In genomic region chr19:6331178-6331577, GRCm38 (mm10) we compare ENCODE assay signal across 13 mouse cellular contexts. TPM values are rescaled to one million over a fixed set of nuclear protein-coding genes. Genes with fewer than 3 reads are reported as not detected.
DNase-seq lines count a peak whose midpoint lies in the region; ATAC-seq and TF ChIP-seq lines count a peak whose summit lies in the region.
"Had no signal": no experiment of that assay in that cellular context is flagged by ENCODE, and none has a peak within 500 bp of the region (broad histone marks: within the 10 kb centered on the region; RNA-seq: fewer than 3 reads in every experiment).

No protein-coding gene starts in this region.

- H3K4me3 ChIP-seq in erythroblast, embryonic 14.5 days (replicated peaks) = peak overlapping the region; percentile 10
- H3K4me3 ChIP-seq in liver, embryonic 11.5 days (ENCODE audit: low read depth, low read length) = no peak overlapping the region
- no peak overlapping the region for H3K4me3 ChIP-seq in liver, embryonic 14.5 days (ENCODE audit: insufficient read depth in 1 of 2, low read depth in 2 of 2, low read length in 2 of 2)
- no peak overlapping the region for H3K4me3 ChIP-seq in hindbrain, embryonic 13.5 days
- H3K4me3 ChIP-seq: left cerebral cortex, adult 2 months; neural tube, embryonic 15.5 days had no signal

- 34% methylated on average over 5 of the region's 5 CpGs for WGBS in liver, embryonic 11.5 days
- WGBS in liver, embryonic 14.5 days (ENCODE audit: insufficient replicate concordance) = 10% methylated on average over 5 of the region's 5 CpGs
- 66% methylated on average over 5 of the region's 5 CpGs for WGBS in hindbrain, embryonic 13.5 days

- no peaks in the 10 kb centered on the region for H3K36me3 ChIP-seq in erythroblast, embryonic 14.5 days (ENCODE audit: control insufficient read depth)
- no peaks in the 10 kb centered on the region for H3K36me3 ChIP-seq in liver, embryonic 11.5 days (ENCODE audit: control insufficient read depth, insufficient read depth, low read length)
- H3K36me3 ChIP-seq in liver, embryonic 14.5 days (replicated peaks; ENCODE audit: control insufficient read depth, insufficient read depth, low read depth) = no peaks in the 10 kb centered on the region
- no peaks in the 10 kb centered on the region for H3K36me3 ChIP-seq in hindbrain, embryonic 13.5 days
- H3K36me3 ChIP-seq: forebrain, embryonic 12.5 days; heart, embryonic 10.5 days; midbrain, embryonic 10.5 days; neural tube, embryonic 15.5 days had no signal

- no peak overlapping the region for H3K27ac ChIP-seq in liver, embryonic 11.5 days (ENCODE audit: low read depth, low read length)
- no peak overlapping the region for H3K27ac ChIP-seq in liver, embryonic 14.5 days
- H3K27ac ChIP-seq in hindbrain, embryonic 13.5 days = no peak overlapping the region
- H3K27ac ChIP-seq: forebrain, embryonic 12.5 days; left cerebral cortex, adult 2 months; neural tube, embryonic 15.5 days had no signal

- TF ChIP-seq CTCF in liver, embryonic 14.5 days (IDR thresholded peaks at IDR 0.05; ENCODE audit: low read depth) = no peak

- TF ChIP-seq EP300 in liver, embryonic 14.5 days (IDR thresholded peaks at IDR 0.05; ENCODE audit: low read depth) = no peak

- peak overlapping the region; percentile 60 for H3K4me2 ChIP-seq in liver, embryonic 11.5 days
- peak overlapping the region; percentile 52 for H3K4me2 ChIP-seq in liver, embryonic 14.5 days (ENCODE audit: low read depth)
- H3K4me2 ChIP-seq in hindbrain, embryonic 13.5 days = no peak overlapping the region

- ATAC-seq in erythroblast, adult 5-6 weeks (replicated peaks; ENCODE audit: low FRiP score, poor library complexity, severe bottlenecking) = no peak
- ATAC-seq in liver, embryonic 11.5 days (replicated peaks; ENCODE audit: low FRiP score) = no peak
- no peak for ATAC-seq in liver, embryonic 14.5 days (ENCODE audit: insufficient read depth)
- no peak for ATAC-seq in inflammation-experienced regulatory T-cells, adult 6 months
- no peak for ATAC-seq in hindbrain, embryonic 13.5 days (ENCODE audit: low FRiP score)

- no peak for DNase-seq in liver, embryonic 11.5 days (ENCODE audit: low spot score)
- DNase-seq in liver = no peak
- DNase-seq in NIH3T3 (ENCODE audit: low read depth) = peak; percentile 73
- no peak for DNase-seq in liver, embryonic 14.5 days (ENCODE audit: low read depth in 3 of 3, low spot score in 3 of 3)

- H3K27me3 ChIP-seq in erythroblast, embryonic 14.5 days (ENCODE audit: control insufficient read depth) = no peaks in the 10 kb centered on the region
- H3K27me3 ChIP-seq in liver, embryonic 11.5 days (replicated peaks; ENCODE audit: control insufficient read depth, insufficient read depth, low read length) = no peaks in the 10 kb centered on the region
- no peaks in the 10 kb centered on the region for H3K27me3 ChIP-seq in liver, embryonic 14.5 days (ENCODE audit: control insufficient read depth, insufficient read depth, low read length)
- no peaks in the 10 kb centered on the region for H3K27me3 ChIP-seq in hindbrain, embryonic 13.5 days
- H3K27me3 ChIP-seq: forebrain, embryonic 12.5 days; neural tube, embryonic 15.5 days had no signal

- H3K9ac ChIP-seq in liver, embryonic 11.5 days (ENCODE audit: low read depth, low read length) = no peak overlapping the region
- H3K9ac ChIP-seq in liver, embryonic 14.5 days (replicated peaks) = no peak overlapping the region; the same call in 1 of the 2 replicates
- H3K9ac ChIP-seq in hindbrain, embryonic 13.5 days = no peak overlapping the region
- H3K9ac ChIP-seq: forebrain, embryonic 12.5 days; neural tube, embryonic 15.5 days had no signal

- peaks cover 39% of the 10 kb centered on the region for H3K4me1 ChIP-seq in erythroblast, embryonic 14.5 days (ENCODE audit: control insufficient read depth)
- H3K4me1 ChIP-seq in liver, embryonic 11.5 days (replicated peaks; ENCODE audit: control insufficient read depth, insufficient read depth, low read length) = peaks cover 9% of the 10 kb centered on the region
- peaks cover 12 to 19% of the 10 kb centered on the region in 2 experiments for H3K4me1 ChIP-seq in liver, embryonic 14.5 days (replicated peaks; ENCODE audit: control insufficient read depth in 2 of 2, insufficient read depth in 2 of 2, low read length in 1 of 2)
- peaks cover 16% of the 10 kb centered on the region for H3K4me1 ChIP-seq in hindbrain, embryonic 13.5 days (replicated peaks)

- H3K9me3 ChIP-seq in erythroblast, embryonic 14.5 days (ENCODE audit: control insufficient read depth, low read length) = no peaks in the 10 kb centered on the region
- H3K9me3 ChIP-seq in liver, embryonic 11.5 days (ENCODE audit: control insufficient read depth, low read length) = no peaks in the 10 kb centered on the region
- H3K9me3 ChIP-seq in liver, embryonic 14.5 days (ENCODE audit: control insufficient read depth, low read length) = no peaks in the 10 kb centered on the region
- H3K9me3 ChIP-seq in hindbrain, embryonic 13.5 days = no peaks in the 10 kb centered on the region
- H3K9me3 ChIP-seq: forebrain, embryonic 12.5 days; heart, embryonic 10.5 days; midbrain, embryonic 10.5 days; neural tube, embryonic 15.5 days had no signal

RNA-seq across cellular contexts. Expression of gene Men1, which starts 3.6 kb away (rescaled TPM):
- polyA plus RNA-seq in erythroblast, embryonic 14.5 days (2012) = 6.4 and 8.3 TPM in 2 replicates
- 6.0 and 7.3 TPM in 2 replicates for total RNA-seq in erythroblast, adult 5-6 weeks (2015; ENCODE audit: low replicate concordance)
- 2.5 and 9.6 TPM in 2 replicates for total RNA-seq in erythroblast, adult 5-6 weeks (2017; ENCODE audit: low replicate concordance)
- 53.8 and 59.7 TPM in 2 replicates for polyA plus RNA-seq in liver, embryonic 11.5 days (2014; fragmentation: Nextera tagmentation; extraction: Ambion mirVana)
- 19.9 and 20.4 TPM in 2 replicates for polyA plus RNA-seq in liver, embryonic 14.5 days (2012; rRNA removed)
- 12.5 and 13.5 TPM in 2 replicates for polyA plus RNA-seq in liver, embryonic 14.5 days (2014; fragmentation: Nextera tagmentation; extraction: Ambion mirVana)
- 10 to 100 TPM; 15.8 to 18.7 (median 16.3) TPM for polyA plus RNA-seq in inflammation-experienced regulatory T-cells, adult 6 months (2017; shearing (Covaris generic))
- 71.7 and 73.8 TPM in 2 replicates for polyA plus RNA-seq in hindbrain, embryonic 13.5 days (2015; fragmentation: Nextera tagmentation; extraction: Ambion mirVana)

RNA-seq across cellular contexts. Expression of gene Map4k2, which starts 9.8 kb away (rescaled TPM):
- 1.2 and 2.1 TPM in 2 replicates for polyA plus RNA-seq in erythroblast, embryonic 14.5 days (2012)
- total RNA-seq in erythroblast, adult 5-6 weeks (2015; ENCODE audit: low replicate concordance) = 21.5 and 30.0 TPM in 2 replicates
- total RNA-seq in erythroblast, adult 5-6 weeks (2017; ENCODE audit: low replicate concordance) = 14.5 and 21.1 TPM in 2 replicates
- 12.9 and 14.2 TPM in 2 replicates for polyA plus RNA-seq in liver, embryonic 11.5 days (2014; fragmentation: Nextera tagmentation; extraction: Ambion mirVana)
- polyA plus RNA-seq in liver, embryonic 14.5 days (2012; rRNA removed) = 15.9 and 17.6 TPM in 2 replicates
- polyA plus RNA-seq in liver, embryonic 14.5 days (2014; fragmentation: Nextera tagmentation; extraction: Ambion mirVana) = 3.0 and 3.7 TPM in 2 replicates
- polyA plus RNA-seq in inflammation-experienced regulatory T-cells, adult 6 months (2017; shearing (Covaris generic)) = 100 to 1,000 TPM in 1 of 3 experiments, 10 to 100 TPM in 2; 68.4 to 105 (median 88.5) TPM
- polyA plus RNA-seq in hindbrain, embryonic 13.5 days (2015; fragmentation: Nextera tagmentation; extraction: Ambion mirVana) = 17.5 and 17.6 TPM in 2 replicates

RNA-seq across cellular contexts. Expression of gene Cdc42bpg, which starts 24.9 kb away (rescaled TPM):
- 0.62 and 0.69 TPM in 2 replicates for polyA plus RNA-seq in erythroblast, embryonic 14.5 days (2012)
- 0.21 TPM in 1 of 2 replicates, not detected in the other for total RNA-seq in erythroblast, adult 5-6 weeks (2015; ENCODE audit: low replicate concordance)
- 0.17 and 0.70 TPM in 2 replicates for total RNA-seq in erythroblast, adult 5-6 weeks (2017; ENCODE audit: low replicate concordance)
- polyA plus RNA-seq in liver, embryonic 11.5 days (2014; fragmentation: Nextera tagmentation; extraction: Ambion mirVana) = 0.26 and 1.2 TPM in 2 replicates
- polyA plus RNA-seq in liver, embryonic 14.5 days (2012; rRNA removed) = 2.0 and 2.1 TPM in 2 replicates
- 0.32 and 0.33 TPM in 2 replicates for polyA plus RNA-seq in liver, embryonic 14.5 days (2014; fragmentation: Nextera tagmentation; extraction: Ambion mirVana)
- polyA plus RNA-seq in inflammation-experienced regulatory T-cells, adult 6 months (2017; shearing (Covaris generic)) = under 1 TPM; 0.15 to 0.36 (median 0.26) TPM
- polyA plus RNA-seq in hindbrain, embryonic 13.5 days (2015; fragmentation: Nextera tagmentation; extraction: Ambion mirVana) = 0.42 and 0.48 TPM in 2 replicates

RNA-seq across cellular contexts. Expression of gene Sf1, which starts 32.3 kb away (rescaled TPM):
- polyA plus RNA-seq in erythroblast, embryonic 14.5 days (2012) = 134 and 140 TPM in 2 replicates
- total RNA-seq in erythroblast, adult 5-6 weeks (2015; ENCODE audit: low replicate concordance) = 71.3 and 72.7 TPM in 2 replicates
- total RNA-seq in erythroblast, adult 5-6 weeks (2017; ENCODE audit: low replicate concordance) = 42.1 and 81.4 TPM in 2 replicates
- polyA plus RNA-seq in liver, embryonic 11.5 days (2014; fragmentation: Nextera tagmentation; extraction: Ambion mirVana) = 194 and 203 TPM in 2 replicates
- polyA plus RNA-seq in liver, embryonic 14.5 days (2012; rRNA removed) = 57.4 and 60.9 TPM in 2 replicates
- polyA plus RNA-seq in liver, embryonic 14.5 days (2014; fragmentation: Nextera tagmentation; extraction: Ambion mirVana) = 57.9 and 65.0 TPM in 2 replicates
- 10 to 100 TPM; 53.3 to 63.5 (median 59.1) TPM for polyA plus RNA-seq in inflammation-experienced regulatory T-cells, adult 6 months (2017; shearing (Covaris generic))
- 103 and 107 TPM in 2 replicates for polyA plus RNA-seq in hindbrain, embryonic 13.5 days (2015; fragmentation: Nextera tagmentation; extraction: Ambion mirVana)

RNA-seq across cellular contexts. Expression of gene Pygm, which starts 53.0 kb away (rescaled TPM):
- polyA plus RNA-seq in erythroblast, embryonic 14.5 days (2012) = 0.08 and 0.14 TPM in 2 replicates
- total RNA-seq in erythroblast, adult 5-6 weeks (2015; ENCODE audit: low replicate concordance) = not detected in 2 replicates
- total RNA-seq in erythroblast, adult 5-6 weeks (2017; ENCODE audit: low replicate concordance) = not detected in 2 replicates
- polyA plus RNA-seq in liver, embryonic 11.5 days (2014; fragmentation: Nextera tagmentation; extraction: Ambion mirVana) = 1.4 and 4.3 TPM in 2 replicates
- 1.2 TPM in 2 replicates for polyA plus RNA-seq in liver, embryonic 14.5 days (2012; rRNA removed)
- polyA plus RNA-seq in liver, embryonic 14.5 days (2014; fragmentation: Nextera tagmentation; extraction: Ambion mirVana) = 1.2 and 1.3 TPM in 2 replicates
- polyA plus RNA-seq in inflammation-experienced regulatory T-cells, adult 6 months (2017; shearing (Covaris generic)) = 1 to 10 TPM; 3.4 to 6.5 (median 5.7) TPM
- polyA plus RNA-seq in hindbrain, embryonic 13.5 days (2015; fragmentation: Nextera tagmentation; extraction: Ambion mirVana) = 4.9 and 5.7 TPM in 2 replicates
